Mouse (Mus musculus): ENCODE measurements at regions not wholly inside any gene's neighbourhood (a gene's known extent, or its start where the extent isn't known, plus 50 kb on each side); places are given as distances from the start of the nearest gene placed in this dataset.

- no peak for DNase-seq (ENCODE audit: low read depth)
These were observed 146.1 kb downstream of the Gpat3 start for GRCm38 (mm10) chr5:100991626-100992025.

- DNase-seq (ENCODE audit: low read depth), result no peak
These were observed 137.0 kb downstream of the Gpat3 start for GRCm38 (mm10) chr5:100982573-100982936.

DNA sequence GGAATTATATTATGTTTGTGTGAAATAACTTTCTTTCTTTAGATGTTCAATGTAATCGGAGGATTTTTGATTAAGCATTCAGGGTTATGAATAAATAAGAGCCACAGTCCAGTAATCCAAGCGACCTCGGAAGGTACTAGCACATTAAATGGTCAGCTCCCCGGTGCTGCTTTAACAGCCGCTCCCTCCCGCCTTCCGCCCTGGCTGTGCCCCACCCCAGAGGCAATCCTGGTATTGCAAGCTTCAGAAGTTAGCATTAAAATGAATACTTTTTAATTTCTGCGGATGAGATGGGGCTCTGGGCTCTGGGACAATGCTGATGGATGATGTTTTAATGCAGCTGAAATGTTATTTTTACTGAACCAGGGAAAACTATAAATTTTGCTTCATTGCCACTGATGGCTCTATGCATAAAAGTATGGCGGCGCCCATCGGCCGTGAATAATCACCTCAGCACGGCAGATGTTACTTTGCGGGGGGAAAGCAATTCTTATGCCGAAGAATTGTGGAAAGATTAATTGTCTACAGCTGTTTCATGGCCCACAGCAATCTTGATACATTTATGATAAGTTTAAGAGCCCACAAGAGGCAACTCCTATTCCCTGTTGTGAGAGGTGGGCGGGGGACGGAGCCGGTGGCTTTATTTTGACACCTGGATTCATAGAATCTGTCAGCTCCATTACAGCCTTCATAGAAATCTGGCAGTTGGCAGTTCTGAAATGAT, 136.5 kb downstream of the Gpat3 start:
- DNase-seq (ENCODE audit: low read depth), result no peak

DNA sequence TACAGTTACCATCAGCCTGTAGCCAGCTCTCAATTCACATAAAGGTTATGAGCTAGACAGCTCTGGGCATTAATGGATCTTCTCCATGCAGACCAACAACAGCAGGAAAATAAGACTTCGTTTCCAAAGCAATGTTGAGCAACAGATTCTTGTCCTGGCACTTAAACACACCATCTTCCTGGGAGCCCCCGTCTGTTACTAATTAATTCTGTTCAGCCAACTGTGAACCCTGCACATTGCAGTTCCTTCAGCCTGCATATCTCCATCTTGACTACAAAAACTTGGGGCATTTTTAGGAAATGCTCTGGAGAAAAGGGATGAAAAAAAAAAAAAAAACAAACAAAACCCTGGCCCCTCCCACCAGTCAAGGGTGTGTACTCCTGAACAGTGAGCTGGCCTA, 131.2 kb downstream of the Gpat3 start:
- no peak for DNase-seq (ENCODE audit: low read depth)

GRCm38 (mm10) chr5:100951210-100951609, 105.7 kb downstream of the Gpat3 start:
- no peak for DNase-seq (ENCODE audit: low read depth)

Measured in fibroblast of lung, adult 2 months (primary cell).